Mouse (Mus musculus): ENCODE results near the gene Cdhr3. TPM values are rescaled to one million over a fixed set of nuclear protein-coding genes. Genes with fewer than 3 reads are reported as not detected.
"Not testable (repeated sequence)": the region's sequence is repeated elsewhere in the genome, so short reads cannot be mapped to it uniquely, and the experiment has no call there.

Gene Cdhr3
- polyA plus RNA-seq, 3 experiments from 2014 or later = 0.18 to 0.26 TPM; not detected in 1

DNA sequence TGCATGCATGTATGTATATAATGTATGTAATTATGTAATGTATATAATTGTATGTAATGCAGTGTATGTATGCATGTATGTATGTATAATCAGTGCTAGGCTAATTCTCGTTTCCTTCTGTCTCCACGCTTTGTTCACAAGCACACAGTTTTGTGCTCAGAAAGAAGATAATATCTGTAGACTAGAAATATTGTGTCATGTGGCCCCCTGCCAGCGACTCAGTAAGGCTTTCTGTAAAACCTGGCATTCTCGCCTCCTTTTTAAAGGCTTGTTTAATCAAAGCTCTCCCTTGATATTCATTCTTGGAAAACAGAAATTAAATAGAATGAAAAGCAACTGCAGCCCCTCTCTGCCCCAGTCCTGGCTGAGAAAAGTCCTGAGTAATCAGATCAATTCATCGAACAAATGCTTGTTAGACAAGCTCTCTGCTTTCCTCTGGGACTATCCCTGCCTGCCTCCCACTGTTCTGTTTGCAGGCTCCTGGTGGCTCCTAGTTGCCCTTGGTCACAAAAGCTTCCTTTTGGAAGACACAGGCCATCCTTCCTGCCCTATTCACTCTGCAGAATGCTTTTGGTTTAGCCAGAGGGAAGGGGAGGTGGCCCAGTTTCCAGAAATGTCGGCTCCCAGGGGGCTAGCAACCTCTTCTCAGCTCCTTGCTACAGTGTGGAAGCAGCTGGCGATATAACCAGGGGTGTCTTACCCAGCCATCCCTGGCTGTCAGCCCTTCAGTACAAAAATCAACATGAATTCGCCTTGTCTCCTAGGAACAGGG is 20.6 kb downstream of the Cdhr3 start:
- no peak for ATAC-seq

DNA sequence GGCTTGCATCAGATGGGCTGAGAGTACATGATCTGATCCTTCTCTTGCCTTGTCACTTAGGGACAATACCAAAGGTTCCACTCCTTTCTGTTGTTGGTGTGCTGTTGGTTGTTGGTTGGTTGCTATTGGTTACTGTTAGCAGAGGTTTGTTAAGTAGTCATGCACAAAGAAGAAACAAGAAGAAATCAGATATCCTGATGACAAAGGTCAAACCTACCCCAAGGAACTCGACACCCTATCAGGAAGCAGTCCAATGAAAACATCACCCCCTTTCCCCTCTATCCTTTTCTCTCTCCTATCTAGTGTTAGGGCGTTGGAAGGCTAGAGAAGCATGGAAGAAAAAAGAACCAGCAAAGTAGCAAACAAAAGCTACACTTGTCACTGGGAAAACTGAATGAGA is 23.7 kb downstream of the Cdhr3 start:
- ATAC-seq = no peak

DNA sequence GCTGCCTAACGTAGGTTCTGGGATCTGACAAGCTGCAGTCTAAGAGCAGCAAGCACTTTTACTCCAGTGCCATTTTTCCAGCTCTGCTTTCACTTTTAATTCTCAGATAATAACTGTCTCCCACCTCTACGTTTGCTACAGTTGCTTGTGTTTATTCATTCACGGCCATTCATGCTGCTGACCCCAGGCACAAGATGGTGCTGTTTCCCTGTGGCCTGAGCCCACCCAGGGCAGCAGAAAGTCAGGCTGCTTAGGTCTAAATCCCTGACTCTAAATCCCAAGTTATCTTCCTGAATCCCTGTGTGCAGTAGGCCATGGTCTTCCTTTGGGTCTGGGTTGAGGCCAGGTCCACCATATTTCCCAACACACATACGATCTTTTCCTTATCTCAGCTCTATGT is 26.3 kb downstream of the Cdhr3 start:
- no peak for ATAC-seq

DNA sequence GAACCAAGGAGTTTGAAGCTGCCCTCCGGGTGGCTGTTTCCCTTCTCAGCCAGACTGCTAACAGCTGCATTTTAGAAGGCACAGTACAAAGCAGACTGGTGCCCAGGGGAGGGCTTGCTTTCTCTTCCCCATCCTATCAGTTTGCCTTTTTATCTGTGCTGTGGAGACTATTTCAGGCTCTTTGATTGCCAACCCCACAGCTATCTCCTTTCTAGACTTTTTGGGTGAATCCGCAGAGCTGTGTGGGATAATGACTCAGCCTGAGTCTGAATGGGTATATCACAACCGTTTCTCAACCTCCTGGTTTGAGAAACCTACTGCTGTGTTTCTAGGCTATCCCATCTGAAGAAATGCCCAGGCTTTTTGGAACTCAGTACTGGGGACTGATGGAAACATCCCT is 27.5 kb downstream of the Cdhr3 start:
- no peak for ATAC-seq

DNA sequence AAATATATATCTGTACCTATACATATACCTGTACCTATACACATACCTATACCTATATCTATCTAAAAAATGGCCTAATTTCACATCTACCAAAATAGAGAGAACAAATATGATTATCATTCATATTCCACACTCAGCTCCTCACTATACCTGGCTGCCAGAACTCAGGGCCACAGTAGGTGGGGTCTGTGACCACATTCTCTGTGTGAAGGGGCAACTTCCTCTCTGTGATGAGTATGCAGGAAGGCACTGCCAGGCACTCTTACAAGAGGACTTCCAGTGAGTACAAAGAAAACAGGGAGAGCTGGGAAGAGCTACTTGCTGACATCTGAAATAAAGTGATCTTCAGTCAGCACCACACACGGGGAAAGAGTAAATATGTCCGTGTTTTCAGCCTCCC is 28.4 kb downstream of the Cdhr3 start:
- no peak for ATAC-seq

DNA sequence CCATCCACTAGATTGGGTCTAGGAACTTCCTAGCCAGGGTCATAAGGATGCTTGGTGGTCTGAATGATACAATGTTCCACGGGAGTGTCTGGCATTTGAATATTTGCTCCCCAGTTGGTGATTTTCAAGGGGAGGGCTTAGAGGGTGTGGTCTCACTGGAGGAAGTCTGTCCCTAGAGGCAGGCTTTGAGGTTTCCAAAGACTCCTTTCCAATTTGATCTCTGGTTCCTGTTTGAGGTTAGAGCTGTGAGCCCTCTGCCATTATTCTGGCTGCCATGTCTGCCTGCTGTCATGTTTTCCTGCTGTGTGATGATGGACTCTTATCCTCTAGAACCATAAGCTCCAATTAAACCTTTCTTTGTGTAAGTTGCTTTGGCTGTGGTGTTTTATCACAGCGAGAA is 29.4 kb downstream of the Cdhr3 start:
- no peak for ATAC-seq

DNA sequence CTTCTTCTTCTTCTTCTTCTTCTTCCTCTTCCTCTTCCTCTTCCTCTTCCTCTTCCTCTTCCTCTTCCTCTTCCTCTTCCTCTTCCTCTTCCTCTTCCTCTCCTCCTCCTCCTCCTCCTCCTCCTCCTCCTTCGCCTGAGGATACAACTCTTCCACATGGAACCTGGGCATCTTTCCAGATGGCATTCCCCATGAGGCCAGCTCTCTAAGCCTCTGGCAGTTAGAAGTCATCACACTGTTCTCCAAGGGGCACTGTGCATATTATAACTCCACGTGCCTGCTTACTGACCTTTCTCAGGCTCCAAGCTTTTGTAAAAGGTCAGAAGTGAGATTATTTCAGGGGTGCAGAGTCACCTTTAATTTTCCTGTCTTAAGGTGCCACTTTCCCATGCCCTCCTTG is 30.3 kb downstream of the Cdhr3 start:
- not testable (repeated sequence) for ATAC-seq

DNA sequence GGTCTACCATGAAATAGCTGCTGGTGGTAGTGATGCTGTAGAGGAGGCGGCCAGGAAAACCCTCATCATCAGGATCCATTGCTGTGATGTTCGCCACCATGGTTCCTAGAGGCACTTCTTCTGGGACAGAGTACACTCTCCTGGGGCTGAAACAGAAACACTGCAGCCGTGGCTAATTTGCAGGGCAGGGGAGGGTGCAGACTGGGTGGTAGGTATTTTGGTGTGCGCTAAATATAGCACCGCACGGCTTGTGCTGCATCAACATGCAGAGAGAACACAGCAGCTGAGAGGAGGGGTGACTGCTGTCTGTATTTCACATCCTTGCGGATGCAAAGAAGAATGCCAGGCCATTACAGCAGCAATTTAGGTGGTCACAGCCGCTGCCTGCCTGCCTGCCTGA is 31.0 kb downstream of the Cdhr3 start:
- peak; percentile 44 for ATAC-seq

DNA sequence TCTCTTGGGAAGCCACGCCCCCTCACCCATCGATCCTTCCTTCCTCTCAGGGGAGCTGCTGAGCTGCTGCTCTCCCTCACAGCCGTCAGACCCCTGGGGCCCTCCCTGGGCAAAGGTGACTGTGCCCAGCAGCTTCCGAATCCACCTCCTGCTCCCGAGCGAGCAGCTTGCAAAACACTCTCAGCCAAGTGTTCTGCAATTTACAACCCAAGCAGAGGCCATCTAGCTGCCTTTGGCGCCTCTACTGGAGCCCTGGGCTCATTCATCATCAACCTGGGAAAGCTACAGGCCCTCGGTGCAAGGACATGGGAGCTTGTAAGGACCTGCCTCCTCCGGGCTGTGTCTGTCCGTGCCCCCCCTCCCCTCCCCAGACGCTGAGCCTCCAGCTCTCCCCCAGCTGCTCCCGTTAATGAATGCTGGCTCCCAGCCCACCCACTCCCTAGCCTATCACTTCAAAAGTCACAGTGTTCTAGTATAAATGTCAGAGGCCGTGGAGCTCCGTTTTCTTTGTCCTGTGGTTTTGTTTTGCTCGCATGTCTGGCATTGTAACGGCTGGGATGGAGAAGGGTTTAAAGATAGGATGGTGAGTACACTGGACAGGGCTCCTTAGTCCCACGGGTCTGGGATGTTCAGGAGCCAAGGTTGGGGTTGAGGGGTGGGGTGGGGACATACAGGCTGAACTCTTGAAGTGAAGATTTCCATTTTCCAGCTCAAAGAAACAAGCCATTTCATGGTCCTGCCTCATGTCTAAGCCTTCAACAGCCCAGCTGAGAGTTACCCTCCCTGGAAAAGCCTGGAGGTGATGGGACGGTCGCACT is 35.2 kb downstream of the Cdhr3 start:
- ATAC-seq = no peak

DNA sequence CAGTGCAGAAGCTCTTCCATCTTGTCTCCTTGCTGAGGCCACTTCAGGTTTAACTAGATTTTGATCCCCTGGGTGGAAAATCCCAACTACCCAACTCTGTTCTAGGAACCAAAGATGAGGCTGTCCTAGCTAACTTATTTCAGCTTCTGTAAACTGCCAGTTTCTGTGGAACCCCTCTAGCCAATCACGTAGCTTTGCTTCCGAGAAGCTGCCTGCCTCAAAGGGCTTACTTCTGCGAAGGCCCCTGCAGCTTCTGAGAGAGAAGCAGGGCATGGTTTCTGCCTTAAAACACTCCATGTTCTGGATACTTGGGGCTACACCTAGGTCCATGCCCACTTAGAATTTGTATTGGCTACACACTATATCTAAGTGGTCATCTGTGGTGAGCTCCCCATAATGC is 36.1 kb downstream of the Cdhr3 start:
- ATAC-seq = peak; percentile 53

DNA sequence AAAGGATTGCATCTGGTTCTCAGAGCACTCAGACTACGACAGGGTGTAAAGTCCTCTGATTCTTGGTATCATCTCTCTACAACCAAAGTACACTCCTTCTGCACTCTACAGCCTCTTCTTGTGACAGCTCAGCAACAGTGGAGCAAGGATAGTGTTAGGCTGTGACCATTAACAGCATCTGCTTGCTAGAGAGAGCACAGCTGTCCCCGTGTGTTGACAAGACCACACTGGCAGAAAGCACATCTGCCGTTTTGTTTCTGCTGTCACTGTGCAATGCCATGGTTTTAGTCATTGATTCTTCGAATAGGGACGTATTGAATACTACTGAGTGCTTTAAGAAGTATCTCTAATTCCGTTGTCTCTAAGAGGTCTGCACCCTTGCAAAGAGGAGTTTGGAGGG is 36.6 kb downstream of the Cdhr3 start:
- ATAC-seq = no peak

- ATAC-seq = no peak
Measured at GRCm38 (mm10) chr12:33053746-33054145, 38.9 kb downstream of the Cdhr3 start.

DNA sequence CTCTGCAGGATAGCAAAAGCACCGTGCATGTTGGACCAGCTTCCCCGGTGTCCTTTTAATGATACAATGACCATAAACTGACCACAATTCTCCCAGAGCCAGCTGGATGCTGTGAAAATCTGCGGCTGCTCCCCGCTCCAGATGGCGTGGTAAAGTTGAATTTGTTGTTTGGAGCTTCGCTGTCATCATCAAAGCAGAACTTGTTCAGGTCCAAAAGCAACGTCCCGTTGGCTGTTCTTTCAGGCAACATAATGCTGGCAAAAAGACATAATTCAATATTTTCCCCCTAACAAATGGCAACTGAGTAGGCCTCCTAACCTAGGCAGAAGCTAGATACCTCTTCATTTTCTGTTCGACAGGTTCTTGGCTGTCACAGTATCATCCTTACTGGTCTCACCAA is 39.4 kb downstream of the Cdhr3 start:
- ATAC-seq = no peak

DNA sequence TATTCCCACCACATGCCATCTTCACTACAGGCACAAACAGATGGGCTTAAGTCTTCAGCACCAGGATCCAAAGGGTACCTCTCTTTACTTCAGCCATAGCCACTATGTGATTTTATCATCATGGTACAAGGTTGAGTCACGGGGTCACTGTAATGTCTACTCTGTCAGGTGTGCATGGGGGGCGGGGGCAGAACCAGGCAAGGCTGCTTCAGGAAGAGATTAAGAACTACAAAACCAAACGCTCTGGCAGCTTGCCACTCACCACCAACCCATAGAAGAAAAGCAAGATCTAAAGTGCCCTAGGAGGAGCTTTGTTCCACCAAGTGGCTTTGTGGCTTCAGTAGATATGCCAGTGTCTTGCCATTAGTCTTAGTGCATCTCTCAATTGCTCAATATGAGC is 44.3 kb downstream of the Cdhr3 start:
- peak; percentile 93 for ATAC-seq

DNA sequence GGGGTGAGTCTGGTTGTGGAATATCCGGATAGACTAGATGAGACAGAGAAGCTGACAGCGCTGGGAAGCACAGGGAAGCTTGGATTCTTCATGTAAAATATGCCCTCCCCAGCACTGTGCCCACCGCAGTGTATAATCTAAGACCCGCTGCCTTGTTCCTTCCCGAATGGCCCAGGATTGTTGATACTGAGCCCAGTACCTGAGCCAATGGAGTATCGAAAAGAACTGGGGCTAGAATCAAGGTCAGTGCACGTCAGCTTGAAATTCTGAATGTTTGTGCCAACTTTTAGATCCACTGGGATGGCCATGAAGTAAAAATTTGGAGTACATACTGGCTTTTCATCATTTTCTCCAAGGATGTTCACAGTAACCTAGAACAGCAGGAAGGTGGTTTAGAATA is 46.2 kb downstream of the Cdhr3 start:
- ATAC-seq = no peak

DNA sequence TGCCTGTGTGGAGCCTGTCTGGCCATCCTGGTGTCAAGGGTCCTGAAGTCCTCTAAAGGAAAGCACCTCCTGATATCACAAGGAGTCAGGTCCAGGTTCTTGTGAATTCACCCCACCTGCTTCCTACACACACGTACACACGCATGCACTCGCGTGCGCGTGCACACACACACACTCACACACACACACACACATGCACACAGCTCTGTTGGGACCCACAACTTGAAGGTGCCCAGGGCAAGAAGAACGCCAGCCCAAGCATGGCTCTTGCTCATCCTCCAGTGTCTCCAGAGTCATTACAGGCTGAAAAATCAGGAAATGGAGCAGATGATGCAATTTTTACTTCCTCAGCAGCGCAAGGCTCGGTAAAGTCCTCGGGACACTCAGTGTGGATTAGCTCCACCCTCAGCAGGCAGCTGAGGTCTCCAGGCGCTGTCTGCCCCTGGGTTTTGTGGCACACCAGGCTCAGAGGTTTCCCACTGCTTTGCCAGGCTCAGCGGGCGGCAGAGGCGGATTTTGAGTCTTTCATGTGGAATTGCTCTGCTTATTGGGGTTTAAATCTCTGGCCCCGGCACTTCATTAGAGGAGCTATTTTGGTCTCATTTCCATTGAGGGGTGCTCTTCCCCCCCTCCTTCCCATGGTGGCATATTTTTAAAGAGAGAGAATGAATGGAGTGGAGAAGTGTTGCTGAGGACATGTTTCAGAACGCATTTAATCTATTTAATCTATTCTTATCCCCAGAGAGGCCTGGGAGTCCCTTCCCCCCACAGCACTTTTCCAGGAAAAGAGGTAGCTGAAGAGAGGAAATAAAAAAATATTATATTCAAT is 46.9 kb downstream of the Cdhr3 start:
- ATAC-seq = no peak

- ATAC-seq = no peak
Measured at GRCm38 (mm10) chr12:33041476-33041875, 51.2 kb downstream of the Cdhr3 start.

GRCm38 (mm10) chr12:33040811-33041210 is 51.9 kb downstream of the Cdhr3 start:
- peak; percentile 74 for ATAC-seq

DNA sequence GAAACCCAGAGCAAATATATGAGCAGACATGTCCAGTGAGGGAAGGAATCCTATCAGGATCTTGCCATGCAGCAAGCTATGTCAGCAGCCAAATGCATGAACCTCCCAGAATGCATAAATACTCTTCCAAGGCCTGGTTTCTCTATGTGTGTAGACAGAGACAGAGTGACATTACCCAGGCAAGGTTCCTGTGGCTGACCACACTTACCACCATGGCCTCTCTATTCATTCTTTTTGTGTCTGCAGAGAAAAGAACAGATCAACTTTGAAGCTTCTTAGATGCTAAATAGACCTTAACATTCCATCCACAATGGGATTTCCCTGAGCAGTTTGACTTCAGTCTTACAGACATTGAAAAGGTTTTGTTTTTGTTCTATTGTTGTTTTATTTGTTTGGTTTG is 54.0 kb downstream of the Cdhr3 start:
- ATAC-seq = no peak

- ATAC-seq = peak; percentile 53
Measured at GRCm38 (mm10) chr12:33035719-33036521, 56.8 kb downstream of the Cdhr3 start.

- no peak for ATAC-seq
Measured at GRCm38 (mm10) chr12:33035089-33035718, 57.5 kb downstream of the Cdhr3 start.
